Mouse (Mus musculus) layer of hippocampus, adult 11-12 months (tissue): Measurements from ENCODE around the gene Socs2.
A peak's percentile ranks its signal among the peaks of the same experiment; 100 is the strongest.

Source experiments
- DNase-seq: peaks from one replicate; pipeline ENCODE4 v3.0.0; 2022; ENCODE audit warnings: low spot score

The Socs2 gene

GRCm38 (mm10) chr10:95416685-95417495, at the start of gene Socs2:
TSS of gene Socs2 (minus strand) at chr10:95417180.
- DNase-seq: peak; percentile 82

- DNase-seq: no peak
Observed at GRCm38 (mm10) chr10:95465485-95465896, 48.5 kb upstream of the Socs2 start.

DNA sequence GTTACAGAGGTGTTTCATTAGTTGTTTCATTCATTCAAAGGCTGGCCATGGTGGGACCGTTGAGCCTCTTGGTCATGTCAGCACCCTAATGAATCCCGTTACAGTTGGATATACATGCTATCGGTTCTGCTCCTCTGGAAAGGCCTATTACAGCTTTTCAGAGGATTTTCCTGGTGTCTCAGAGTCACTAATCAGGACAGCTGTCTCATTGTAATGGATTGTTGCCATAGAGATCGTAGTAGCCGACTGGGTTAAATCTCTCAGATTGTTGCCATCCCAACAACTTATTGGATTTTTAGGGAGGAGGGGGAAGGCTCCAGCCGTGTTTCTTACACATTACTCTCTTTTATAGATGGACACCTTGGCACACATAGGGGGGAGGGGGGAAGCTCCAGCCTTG, 47.5 kb upstream of the Socs2 start:
- no peak for DNase-seq

- DNase-seq: no peak
Observed at GRCm38 (mm10) chr10:95462231-95462630, 45.3 kb upstream of the Socs2 start.

GRCm38 (mm10) chr10:95461053-95461553, 44.1 kb upstream of the Socs2 start:
- DNase-seq: no peak

- DNase-seq: no peak
Observed at GRCm38 (mm10) chr10:95458050-95458806, 41.2 kb upstream of the Socs2 start.

DNA sequence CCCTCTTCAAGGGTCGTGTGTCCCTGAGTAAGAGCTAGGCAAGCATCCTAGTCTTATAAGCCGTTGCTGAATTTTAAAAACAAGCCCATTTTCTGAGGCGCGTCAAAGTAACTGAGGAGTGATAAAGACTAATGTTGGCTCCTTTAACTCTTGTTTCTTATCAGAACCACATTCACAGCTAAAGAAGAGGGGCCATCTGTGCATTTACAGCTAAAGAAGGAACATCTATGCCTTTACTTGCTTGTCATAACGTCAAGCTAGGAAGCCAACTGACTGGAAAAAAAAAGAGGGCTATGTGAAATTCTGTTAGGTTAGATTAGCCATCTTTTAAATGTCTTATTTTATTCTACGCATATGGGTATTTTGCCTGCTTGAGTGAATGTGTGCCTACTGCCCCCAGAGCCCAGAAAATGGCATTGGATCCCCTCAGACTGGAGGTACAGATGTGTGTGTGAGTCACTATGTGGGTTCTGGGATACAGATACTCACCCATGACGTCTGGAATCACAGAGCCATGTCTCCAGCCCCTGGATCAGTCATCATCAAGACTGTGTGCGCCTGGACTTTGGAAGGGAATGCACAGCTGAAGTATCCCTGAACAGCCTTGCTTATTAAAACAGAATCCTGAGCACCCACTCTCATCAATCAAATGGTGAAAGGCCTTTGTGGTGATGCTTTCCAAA, 40.5 kb upstream of the Socs2 start:
- no peak for DNase-seq

DNA sequence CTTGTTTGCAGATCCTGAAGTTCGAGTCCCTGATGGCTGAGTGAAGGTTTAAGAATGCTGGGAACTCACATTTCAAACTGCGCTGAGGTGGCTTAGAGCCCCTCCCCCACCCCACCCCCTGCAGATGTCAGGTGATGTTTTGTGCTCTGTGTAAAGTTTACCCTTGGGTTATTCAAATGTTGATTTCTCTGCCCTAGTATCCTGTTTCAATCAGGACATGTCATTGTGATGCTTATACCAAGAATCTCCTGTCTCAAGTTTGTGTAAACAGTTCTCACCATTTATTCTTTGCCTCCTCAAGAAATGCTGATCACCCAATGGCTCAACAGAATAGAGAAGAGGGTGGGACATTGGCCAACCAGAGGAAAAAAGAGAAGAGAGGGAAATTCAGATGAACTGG, 39.1 kb upstream of the Socs2 start:
- no peak for DNase-seq

GRCm38 (mm10) chr10:95453282-95453681, 36.3 kb upstream of the Socs2 start:
- no peak for DNase-seq

- DNase-seq: no peak
Observed at GRCm38 (mm10) chr10:95449033-95449432, 32.1 kb upstream of the Socs2 start.

DNA sequence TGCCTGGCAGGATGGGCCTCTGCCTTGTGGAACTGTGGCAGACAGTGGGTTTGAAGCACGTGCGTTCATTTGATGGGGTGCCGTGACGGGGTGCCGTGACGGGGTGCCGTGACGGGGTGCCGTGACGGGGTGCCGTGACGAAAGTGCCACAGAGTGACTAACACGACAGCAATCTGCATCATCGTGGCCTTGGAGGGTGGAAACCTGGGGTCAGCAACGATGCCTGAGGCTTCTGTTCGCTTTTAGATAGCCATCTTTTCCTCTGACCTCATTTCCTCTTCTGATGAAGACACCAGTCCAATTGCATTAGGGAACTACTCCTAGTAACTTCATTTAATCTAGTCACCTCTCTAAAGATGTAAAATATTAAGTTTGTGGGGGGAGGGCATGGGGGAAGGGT, 31.0 kb upstream of the Socs2 start:
- DNase-seq: no peak

DNA sequence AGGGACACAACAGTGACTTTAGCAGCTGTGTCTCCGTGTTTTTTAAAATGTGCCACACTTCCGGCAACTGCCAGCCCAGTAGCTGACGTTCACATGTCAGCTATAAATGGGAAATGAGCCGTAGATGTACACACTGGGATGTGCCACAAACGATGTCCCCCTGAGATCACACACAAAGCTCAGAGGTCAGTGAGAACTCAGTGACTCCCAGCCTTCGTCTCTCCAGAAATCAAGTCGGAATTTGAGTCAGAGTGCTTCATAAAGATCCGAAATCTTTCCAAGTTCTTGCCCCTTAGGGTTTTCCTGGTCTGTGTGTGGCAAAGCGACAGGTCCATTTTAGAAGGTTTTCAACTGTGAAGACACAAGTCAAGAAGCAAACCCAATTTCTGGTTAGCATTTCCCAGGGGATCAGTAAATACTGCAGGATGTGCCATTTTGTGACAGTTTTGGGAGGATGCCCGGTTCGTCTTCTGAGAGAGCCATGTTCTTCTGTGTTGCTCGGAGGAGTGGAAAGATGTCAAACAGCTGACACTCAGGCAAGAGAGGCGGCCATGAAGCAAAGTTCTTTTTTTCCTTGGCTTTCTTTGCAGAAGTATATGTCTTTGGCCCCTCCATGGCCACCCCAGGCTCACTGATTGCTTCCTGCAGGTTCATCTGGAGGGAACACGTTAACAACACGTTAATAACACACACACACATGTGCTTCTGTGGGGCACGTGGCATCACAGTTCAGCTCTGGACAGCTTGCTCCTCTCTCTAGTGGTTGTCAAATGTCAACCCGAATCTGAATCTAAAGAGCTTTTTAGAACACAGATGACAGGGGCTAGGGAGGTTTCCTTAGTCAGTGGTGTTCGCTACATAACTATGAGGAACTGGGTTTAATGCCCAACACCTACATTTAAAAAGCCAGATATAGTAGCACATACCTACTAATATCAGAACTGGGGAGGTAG, 28.4 kb upstream of the Socs2 start:
- DNase-seq: no peak

DNA sequence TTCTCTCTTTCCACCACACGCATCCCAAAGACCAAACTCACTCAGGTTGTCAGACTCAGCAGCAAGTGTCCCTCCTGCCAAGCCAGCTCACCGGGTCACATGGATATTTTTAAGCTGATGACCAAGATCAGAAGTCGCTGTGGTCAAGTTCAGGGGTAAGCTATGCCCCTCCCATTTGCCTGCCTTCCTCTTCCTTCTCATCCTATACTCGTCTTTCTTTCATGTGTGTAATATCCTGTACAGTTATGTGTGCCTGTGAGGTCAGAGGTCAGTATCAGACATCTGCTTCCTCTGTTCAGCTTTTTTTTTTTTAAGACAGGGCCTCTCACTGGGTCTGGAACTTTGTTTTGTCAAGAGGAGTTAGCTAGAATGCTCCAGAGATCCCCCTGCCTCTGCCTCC, 25.4 kb upstream of the Socs2 start:
- no peak for DNase-seq

DNA sequence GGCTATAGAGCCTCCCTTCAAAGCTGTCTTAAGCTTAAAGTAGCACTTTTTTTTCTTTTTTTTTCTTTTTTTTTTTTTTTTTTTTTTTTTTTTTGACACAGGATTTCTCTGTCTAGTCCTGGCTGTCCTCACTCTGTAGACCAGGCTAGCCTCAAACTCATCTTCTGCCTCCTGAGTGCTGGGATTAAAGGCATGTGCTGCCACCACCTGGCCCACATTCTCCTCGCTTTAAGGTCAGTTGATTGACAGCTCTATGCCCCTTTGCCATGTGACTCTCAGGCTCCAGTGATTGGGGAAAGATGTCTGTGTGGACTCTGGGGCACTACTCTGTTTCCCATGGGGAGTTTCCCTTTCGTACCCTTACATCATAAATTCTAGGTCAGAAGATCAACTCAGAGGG, 23.6 kb upstream of the Socs2 start:
- no peak for DNase-seq

GRCm38 (mm10) chr10:95439718-95440339, 22.8 kb upstream of the Socs2 start:
- no peak for DNase-seq

- DNase-seq: no peak
Observed at GRCm38 (mm10) chr10:95438941-95439340, 22.0 kb upstream of the Socs2 start.

DNA sequence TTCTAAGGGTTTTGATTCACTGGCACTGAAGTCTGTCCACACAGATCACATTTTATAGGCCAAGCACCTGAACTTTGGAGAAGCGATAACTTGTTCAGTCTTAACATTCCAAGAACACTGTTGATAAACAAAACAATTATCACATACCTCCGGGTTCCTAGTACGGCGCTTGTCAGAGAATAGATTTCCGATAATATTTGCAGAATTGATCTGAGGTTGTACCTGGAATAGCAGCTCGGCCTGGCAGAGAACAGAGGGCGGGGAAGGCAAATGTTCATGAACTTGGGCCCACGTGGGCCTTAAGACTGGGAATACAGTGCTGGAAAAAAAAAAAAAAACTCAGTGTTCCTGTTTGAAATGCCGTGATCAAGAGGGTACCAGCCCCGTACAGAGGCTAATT, 13.3 kb upstream of the Socs2 start:
- no peak for DNase-seq

- no peak for DNase-seq
Observed at GRCm38 (mm10) chr10:95429111-95429510, 12.1 kb upstream of the Socs2 start.

DNA sequence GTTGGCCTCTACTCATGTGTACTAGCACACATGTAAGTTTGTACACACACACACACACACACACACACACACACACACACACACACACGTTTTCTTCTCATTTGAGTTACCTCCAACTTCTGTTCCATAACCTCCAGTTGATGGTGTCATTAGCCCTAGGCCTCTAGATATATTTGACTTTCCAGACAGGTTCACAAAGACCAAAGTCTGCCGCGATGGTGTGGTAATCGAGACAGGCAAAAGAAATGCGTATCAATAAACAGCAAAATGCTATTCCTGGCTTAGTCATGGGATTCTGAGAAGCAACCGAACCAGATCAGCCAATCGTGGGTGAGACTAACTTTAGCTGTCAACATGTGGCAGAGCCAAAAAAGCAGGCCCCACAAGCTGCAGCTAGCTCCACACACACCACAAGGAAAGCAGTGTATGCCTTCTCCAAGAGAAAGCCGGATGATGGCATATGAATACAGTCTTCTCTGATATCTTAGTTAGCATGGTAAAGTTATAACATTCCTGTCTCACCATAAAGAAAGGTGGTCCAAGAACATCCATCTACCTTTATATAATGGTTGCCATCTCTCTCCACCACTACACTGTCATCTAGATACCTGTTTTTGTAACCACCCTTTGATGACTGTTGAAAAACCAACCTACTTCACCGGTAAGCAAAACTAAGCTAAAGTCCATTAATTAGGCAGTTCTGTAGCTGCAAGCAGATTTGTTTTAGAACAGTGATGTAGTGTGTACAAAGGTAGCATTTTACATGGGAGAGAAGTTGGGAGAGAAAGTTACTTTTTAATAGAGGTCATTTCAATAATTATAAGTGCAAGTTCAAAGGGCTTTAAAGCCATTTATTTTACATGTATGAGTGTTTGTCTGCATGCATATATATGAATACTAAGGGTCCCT, 9.5 kb upstream of the Socs2 start:
- no peak for DNase-seq

DNA sequence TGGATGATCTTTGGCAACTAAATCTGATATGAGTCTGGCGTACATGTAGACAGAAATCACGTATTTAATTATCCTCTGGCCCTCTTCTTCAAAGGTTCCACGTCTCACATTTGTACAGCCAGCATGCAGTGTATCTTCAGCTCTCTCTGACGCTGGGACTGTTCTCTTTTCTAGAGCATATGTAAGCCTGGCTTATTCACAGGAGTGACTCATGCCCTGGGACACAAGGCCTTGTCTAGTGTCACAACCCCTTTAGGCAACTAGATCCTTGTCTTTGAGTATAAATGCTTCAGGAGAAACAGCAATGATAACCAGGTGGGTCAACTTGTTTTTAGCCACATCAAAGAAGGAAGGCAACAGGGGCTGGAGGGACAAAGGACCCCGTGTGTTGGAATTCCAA, 5.7 kb upstream of the Socs2 start:
- no peak for DNase-seq
